Mouse (Mus musculus): ENCODE measurements around the gene Serinc2. TPM values are rescaled to one million over a fixed set of nuclear protein-coding genes. Genes with fewer than 3 reads are reported as not detected.

The Serinc2 gene
- polyA plus RNA-seq, 1 experiment from 2014 or later = 6.8 TPM

- H3K27ac ChIP-seq (ENCODE audit: low read depth, low read length) = 0 out of 2 replicates have a peak overlapping the region, but pooled peaks have one; percentile 26
Observed at GRCm38 (mm10) chr4:130213857-130214256, 65.1 kb downstream of the Serinc2 start.

DNA sequence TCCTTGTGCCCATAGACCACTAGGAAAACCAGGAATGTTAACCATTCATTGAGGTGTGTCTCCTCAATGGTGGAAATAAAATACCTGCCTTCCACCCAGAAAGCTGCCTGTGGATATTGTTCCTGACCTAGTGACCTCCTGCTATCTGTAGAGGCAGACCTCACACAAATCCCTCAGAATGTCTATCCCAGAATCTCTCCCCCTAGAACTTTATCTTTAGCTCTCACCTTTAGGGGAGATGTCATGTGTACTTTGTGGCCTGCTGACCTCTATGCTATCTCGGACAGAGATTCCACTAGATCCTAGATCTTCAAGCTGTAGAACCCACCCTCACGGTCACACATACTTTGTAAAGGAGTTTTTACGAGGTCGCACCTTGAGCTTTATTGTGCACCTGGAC lies 65.8 kb downstream of the Serinc2 start:
- Histone ChIP-seq H3K4me1 (replicated peaks; ENCODE audit: control insufficient read depth, insufficient read depth, low read length) (peaks cover 7% of the 10 kb centered on the region), H3K9me3 (ENCODE audit: control insufficient read depth, low read length) (no peaks in the 10 kb centered on the region), H3K27ac (ENCODE audit: low read depth, low read length) (0 out of 2 replicates have a peak overlapping the region, but pooled peaks have one; percentile 26), H3K9ac (ENCODE audit: low read depth, low read length) (no peak overlapping the region), H3K4me3 (ENCODE audit: low read depth, low read length) (no peak overlapping the region), H3K36me3 (ENCODE audit: control insufficient read depth, insufficient read depth, low read length) (no peaks in the 10 kb centered on the region), H3K27me3 (replicated peaks; ENCODE audit: control insufficient read depth, insufficient read depth, low read length) (no peaks in the 10 kb centered on the region), H3K4me2 (no peak overlapping the region)
- WGBS = 65% methylated on average over 4 of the region's 4 CpGs
- ATAC-seq (replicated peaks; ENCODE audit: low FRiP score) (no peak), DNase-seq (ENCODE audit: low spot score) (no peak)

More at GRCm38 (mm10) chr4:130213857-130214256, 65.1 kb downstream of the Serinc2 start:
- H3K9me3 ChIP-seq (ENCODE audit: control insufficient read depth, low read length) = no peaks in the 10 kb centered on the region
- DNase-seq (ENCODE audit: low spot score) (no peak), ATAC-seq (replicated peaks; ENCODE audit: low FRiP score) (peak; percentile 71; the same call in 1 of the 2 replicates)
- H3K9ac ChIP-seq (ENCODE audit: low read depth, low read length) = no peak overlapping the region
- no peaks in the 10 kb centered on the region for H3K27me3 ChIP-seq (replicated peaks; ENCODE audit: control insufficient read depth, insufficient read depth, low read length)
- no peak overlapping the region; the same call in 1 of the 2 replicates for H3K4me2 ChIP-seq
- 55% methylated on average over 10 of the region's 10 CpGs for WGBS
- H3K4me1 ChIP-seq (replicated peaks; ENCODE audit: control insufficient read depth, insufficient read depth, low read length) = peaks cover 7% of the 10 kb centered on the region
- H3K36me3 ChIP-seq (ENCODE audit: control insufficient read depth, insufficient read depth, low read length) = no peaks in the 10 kb centered on the region
- H3K4me3 ChIP-seq (ENCODE audit: low read depth, low read length) = no peak overlapping the region

- Histone ChIP-seq H3K4me2 (no peak overlapping the region), H3K27ac (ENCODE audit: low read depth, low read length) (no peak overlapping the region), H3K36me3 (ENCODE audit: control insufficient read depth, insufficient read depth, low read length) (no peaks in the 10 kb centered on the region), H3K4me3 (ENCODE audit: low read depth, low read length) (no peak overlapping the region), H3K9me3 (ENCODE audit: control insufficient read depth, low read length) (no peaks in the 10 kb centered on the region), H3K4me1 (replicated peaks; ENCODE audit: control insufficient read depth, insufficient read depth, low read length) (peaks cover 7% of the 10 kb centered on the region), H3K9ac (ENCODE audit: low read depth, low read length) (no peak overlapping the region), H3K27me3 (replicated peaks; ENCODE audit: control insufficient read depth, insufficient read depth, low read length) (no peaks in the 10 kb centered on the region)
- no peak for ATAC-seq (replicated peaks; ENCODE audit: low FRiP score)
- WGBS = 62% methylated on average over 7 of the region's 7 CpGs
- DNase-seq (ENCODE audit: low spot score) = no peak
Observed at GRCm38 (mm10) chr4:130212421-130212820, 66.6 kb downstream of the Serinc2 start.

- no peak overlapping the region for H3K9ac ChIP-seq (ENCODE audit: low read depth, low read length)
- no peaks in the 10 kb centered on the region for H3K9me3 ChIP-seq (ENCODE audit: control insufficient read depth, low read length)
- 63% methylated on average over 2 of the region's 2 CpGs for WGBS
- DNase-seq (ENCODE audit: low spot score) (no peak), ATAC-seq (replicated peaks; ENCODE audit: low FRiP score) (no peak)
- no peaks in the 10 kb centered on the region for H3K27me3 ChIP-seq (replicated peaks; ENCODE audit: control insufficient read depth, insufficient read depth, low read length)
- no peak overlapping the region for H3K4me3 ChIP-seq (ENCODE audit: low read depth, low read length)
- H3K27ac ChIP-seq (ENCODE audit: low read depth, low read length) = no peak overlapping the region
- H3K36me3 ChIP-seq (ENCODE audit: control insufficient read depth, insufficient read depth, low read length) = no peaks in the 10 kb centered on the region
- no peak overlapping the region for H3K4me2 ChIP-seq
- H3K4me1 ChIP-seq (replicated peaks; ENCODE audit: control insufficient read depth, insufficient read depth, low read length) = peaks cover 7% of the 10 kb centered on the region
Observed at GRCm38 (mm10) chr4:130211870-130212269, 67.1 kb downstream of the Serinc2 start.

Other genes starting within 250 kb of the Serinc2 start
- 4.2 and 6.0 TPM in 2 replicates for gene Col16a1, start 231.4 kb downstream of the Serinc2 start, polyA plus RNA-seq (2014; fragmentation: Nextera tagmentation; extraction: Ambion mirVana)
- gene Pef1, start 176.6 kb downstream of the Serinc2 start, polyA plus RNA-seq (2014; fragmentation: Nextera tagmentation; extraction: Ambion mirVana) = 56.8 and 58.1 TPM in 2 replicates
- 0.12 and 0.30 TPM in 2 replicates for gene Hcrtr1, start 139.8 kb downstream of the Serinc2 start, polyA plus RNA-seq (2014; fragmentation: Nextera tagmentation; extraction: Ambion mirVana)
- gene Tinagl1, start 104.1 kb downstream of the Serinc2 start, polyA plus RNA-seq (2014; fragmentation: Nextera tagmentation; extraction: Ambion mirVana) = 15.3 and 16.1 TPM in 2 replicates
- not detected in 2 replicates for gene Gm853, start 56.8 kb downstream of the Serinc2 start, polyA plus RNA-seq (2014; fragmentation: Nextera tagmentation; extraction: Ambion mirVana)
- gene Fabp3, start 29.4 kb upstream of the Serinc2 start, polyA plus RNA-seq (2014; fragmentation: Nextera tagmentation; extraction: Ambion mirVana) = 5.0 and 6.4 TPM in 2 replicates
- gene Gm10570, start 29.5 kb upstream of the Serinc2 start, polyA plus RNA-seq (2014; fragmentation: Nextera tagmentation; extraction: Ambion mirVana) = not detected in 2 replicates
- 65.0 and 70.5 TPM in 2 replicates for gene Zcchc17, start 80.7 kb upstream of the Serinc2 start, polyA plus RNA-seq (2014; fragmentation: Nextera tagmentation; extraction: Ambion mirVana)
- 151 and 170 TPM in 2 replicates for gene Snrnp40, start 80.9 kb upstream of the Serinc2 start, polyA plus RNA-seq (2014; fragmentation: Nextera tagmentation; extraction: Ambion mirVana)